Mouse (Mus musculus) ES-Bruce4 (cell line): ENCODE measurements around the gene Rpa3.

Experiments
- CTCF ChIP-seq: IDR thresholded peaks from one replicate; pipeline ENCODE4 v1.8.1; 2011; ENCODE audit warnings: low read depth, low read length
- EP300 ChIP-seq: IDR thresholded peaks from 2 replicates; pipeline ENCODE4 v1.6.1; 2011; ENCODE audit warnings: low read depth, low read length; ENCODE audit not compliant: insufficient read depth
- POLR2A ChIP-seq: IDR thresholded peaks from one replicate; pipeline ENCODE4 v1.8.1; 2011; ENCODE audit warnings: low read length; ENCODE audit not compliant: insufficient read depth

GRCm38 (mm10) chr6:8299066-8299863 lies 40.3 kb upstream of the Rpa3 start:
- no peak for TF ChIP-seq CTCF
- no peak for TF ChIP-seq POLR2A
- TF ChIP-seq EP300, result no peak
